Mouse (Mus musculus): ENCODE results near the gene Tub. TPM values are rescaled to one million over a fixed set of nuclear protein-coding genes. Genes with fewer than 3 reads are reported as not detected.

Gene Tub
- 0.94 and 2.3 TPM in 2 replicates for polyA plus RNA-seq (2015; fragmentation: Nextera tagmentation; extraction: Ambion mirVana)

DNA sequence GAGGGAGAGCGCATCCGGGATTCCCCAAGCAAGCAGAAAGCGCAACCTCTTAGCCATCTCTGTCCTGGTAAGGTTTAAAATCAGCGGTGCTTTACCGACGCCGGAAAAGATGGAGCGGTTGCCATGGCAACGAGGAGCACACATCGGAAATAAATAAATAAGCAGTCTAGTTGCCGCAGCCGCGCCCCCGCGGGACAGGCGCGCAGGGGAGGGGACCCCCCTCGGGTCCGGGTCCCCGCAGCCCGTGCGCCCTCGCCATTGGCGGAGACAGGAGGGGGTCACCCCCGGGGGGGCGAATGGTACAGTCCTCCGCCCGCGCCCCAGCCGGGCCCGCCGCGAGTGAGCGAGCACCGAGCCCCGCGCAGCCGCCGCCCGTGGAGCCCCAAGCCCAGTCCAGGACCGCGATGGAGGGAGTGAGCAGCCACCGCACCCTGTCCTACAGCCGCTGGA is at the start of gene Tub:
Gene Tub (plus strand): TSS at position 27 of the 450 bp plus-strand sequence.
- ATAC-seq (replicated peaks; ENCODE audit: insufficient number of reproducible peaks, insufficient read depth, low FRiP score, low read depth): 0 out of 2 replicates have a peak, but pooled peaks have one; percentile 34
- H3K9me3 ChIP-seq (replicated peaks): no peaks in the 10 kb centered on the region
- 2% methylated on average over 44 of the region's 44 CpGs for WGBS

DNA sequence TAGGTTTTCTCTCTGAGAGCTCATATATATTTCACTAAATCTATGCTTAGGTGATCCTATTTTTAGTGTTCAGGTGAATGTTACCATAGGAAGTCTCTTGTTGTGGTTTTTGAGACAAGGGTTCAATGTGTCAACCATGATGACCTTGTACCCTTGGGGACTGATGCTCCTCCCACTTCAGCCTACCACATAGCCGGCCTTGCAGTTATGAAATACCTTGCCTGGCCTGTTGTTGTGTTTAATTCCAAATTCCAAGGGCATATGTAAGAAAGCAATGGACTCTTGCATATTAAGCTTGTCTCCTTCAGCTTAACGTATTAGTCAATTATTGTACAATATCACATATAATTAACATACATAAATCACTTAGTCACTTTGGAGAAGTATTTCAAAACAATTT is 46.2 kb upstream of the Tub start:
- 68% methylated on average over 2 of the region's 2 CpGs for WGBS
- no peaks in the 10 kb centered on the region for H3K36me3 ChIP-seq
- H3K9ac ChIP-seq: no peak overlapping the region

More for the DNA sequence above, at the start of gene Tub:
- peak within 1 kb of the TSS; percentile 46 for H3K4me3 ChIP-seq
- H3K36me3 ChIP-seq: no peaks in the 10 kb centered on the region
- H3K4me1 ChIP-seq (replicated peaks): peaks cover 12% of the 10 kb centered on the region
- peak within 1 kb of the TSS; percentile 77 for H3K4me2 ChIP-seq
- H3K27ac ChIP-seq: no peak within 1 kb of the TSS
- H3K9ac ChIP-seq: no peak within 1 kb of the TSS
- peaks cover 50% of the 10 kb centered on the region for H3K27me3 ChIP-seq

GRCm38 (mm10) chr7:108927043-108927442 is 23.1 kb upstream of the Tub start:
- Histone ChIP-seq H3K4me3 (no peak overlapping the region), H3K4me1 (replicated peaks) (no peaks in the 10 kb centered on the region), H3K27me3 (no peaks in the 10 kb centered on the region), H3K9ac (no peak overlapping the region), H3K9me3 (replicated peaks) (no peaks in the 10 kb centered on the region), H3K27ac (no peak overlapping the region), H3K36me3 (peaks cover 8% of the 10 kb centered on the region; the same call in 1 of the 2 replicates), H3K4me2 (no peak overlapping the region)
- WGBS: 67% methylated on average over 4 of the region's 4 CpGs
- ATAC-seq (replicated peaks; ENCODE audit: insufficient number of reproducible peaks, insufficient read depth, low FRiP score, low read depth): no peak

More for the DNA sequence above, 46.2 kb upstream of the Tub start:
- no peak for ATAC-seq (replicated peaks; ENCODE audit: insufficient number of reproducible peaks, insufficient read depth, low FRiP score, low read depth)
- Histone ChIP-seq H3K9me3 (replicated peaks) (no peaks in the 10 kb centered on the region), H3K27me3 (no peaks in the 10 kb centered on the region), H3K4me1 (replicated peaks) (no peaks in the 10 kb centered on the region), H3K4me3 (no peak overlapping the region), H3K4me2 (no peak overlapping the region), H3K27ac (no peak overlapping the region)

DNA sequence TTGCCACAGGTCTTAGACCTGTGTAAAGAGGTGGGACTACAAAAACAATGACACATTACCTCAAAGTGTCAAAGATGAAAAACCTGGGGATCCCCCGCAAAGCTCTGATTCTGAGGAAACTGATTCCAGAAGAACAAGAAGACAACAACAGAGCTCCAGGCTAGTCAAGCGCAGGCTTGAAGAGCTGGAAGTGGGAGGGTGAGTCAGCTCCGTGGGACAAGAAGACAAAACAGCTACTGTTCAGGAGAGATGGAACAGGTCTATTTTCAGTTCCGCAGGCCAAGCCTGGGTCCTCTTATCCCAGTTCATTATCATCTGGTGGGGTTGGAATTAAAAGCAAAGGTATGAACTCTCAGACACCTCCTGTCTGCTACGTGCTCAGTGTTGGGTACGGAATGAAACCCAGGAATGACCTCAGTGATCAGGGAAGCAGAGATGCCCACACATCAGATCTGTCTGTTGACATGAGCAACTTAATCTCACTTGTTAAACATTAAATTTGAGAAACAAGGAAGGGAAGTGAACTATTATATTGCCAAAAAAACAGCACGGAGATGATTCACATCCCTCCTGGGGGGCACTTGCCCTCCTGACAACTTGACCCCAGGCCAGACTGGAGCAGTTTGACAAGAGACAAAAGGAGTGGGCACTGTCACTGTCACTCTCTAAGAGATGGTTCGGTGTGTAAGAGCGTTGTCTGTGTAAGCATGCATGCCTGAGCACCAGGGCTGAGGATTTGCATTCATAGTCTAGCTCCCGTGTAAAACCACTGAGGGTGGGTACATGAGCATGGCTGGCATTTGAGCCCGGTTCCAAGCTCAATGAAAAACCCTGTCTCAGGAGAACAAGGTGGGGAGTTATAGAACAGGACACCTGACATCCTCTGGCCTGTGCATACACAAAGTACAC is 21.6 kb upstream of the Tub start:
- H3K27me3 ChIP-seq: no peaks in the 10 kb centered on the region
- no peak for ATAC-seq (replicated peaks; ENCODE audit: insufficient number of reproducible peaks, insufficient read depth, low FRiP score, low read depth)
- H3K9me3 ChIP-seq (replicated peaks): no peaks in the 10 kb centered on the region
- peak overlapping the region; percentile 46 for H3K4me3 ChIP-seq
- H3K36me3 ChIP-seq: peaks cover 8% of the 10 kb centered on the region; the same call in 1 of the 2 replicates
- 58% methylated on average over 11 of the region's 11 CpGs for WGBS
- H3K27ac ChIP-seq: peak overlapping the region; percentile 45
- no peak overlapping the region for H3K9ac ChIP-seq
- H3K4me1 ChIP-seq (replicated peaks): no peaks in the 10 kb centered on the region
- peak overlapping the region; percentile 57 for H3K4me2 ChIP-seq

GRCm38 (mm10) chr7:108929726-108930393 is 20.3 kb upstream of the Tub start, which contains the start of gene Nlrp10:
Gene Nlrp10 (minus strand): TSS chr7:108930178.
- peaks cover 6% of the 10 kb centered on the region; the same call in 1 of the 2 replicates for H3K36me3 ChIP-seq
- H3K4me3 ChIP-seq: peak within 1 kb of the TSS; percentile 46
- H3K27me3 ChIP-seq: no peaks in the 10 kb centered on the region
- H3K4me2 ChIP-seq: peak within 1 kb of the TSS; percentile 57
- no peaks in the 10 kb centered on the region; the same call in 1 of the 2 replicates for H3K4me1 ChIP-seq (replicated peaks)
- peak within 1 kb of the TSS; percentile 36; the same call in 1 of the 2 replicates for H3K9ac ChIP-seq
- H3K27ac ChIP-seq: peak within 1 kb of the TSS; percentile 79
- WGBS: 54% methylated on average over 6 of the region's 6 CpGs
- no peaks in the 10 kb centered on the region for H3K9me3 ChIP-seq (replicated peaks)
- no peak for ATAC-seq (replicated peaks; ENCODE audit: insufficient number of reproducible peaks, insufficient read depth, low FRiP score, low read depth)

DNA sequence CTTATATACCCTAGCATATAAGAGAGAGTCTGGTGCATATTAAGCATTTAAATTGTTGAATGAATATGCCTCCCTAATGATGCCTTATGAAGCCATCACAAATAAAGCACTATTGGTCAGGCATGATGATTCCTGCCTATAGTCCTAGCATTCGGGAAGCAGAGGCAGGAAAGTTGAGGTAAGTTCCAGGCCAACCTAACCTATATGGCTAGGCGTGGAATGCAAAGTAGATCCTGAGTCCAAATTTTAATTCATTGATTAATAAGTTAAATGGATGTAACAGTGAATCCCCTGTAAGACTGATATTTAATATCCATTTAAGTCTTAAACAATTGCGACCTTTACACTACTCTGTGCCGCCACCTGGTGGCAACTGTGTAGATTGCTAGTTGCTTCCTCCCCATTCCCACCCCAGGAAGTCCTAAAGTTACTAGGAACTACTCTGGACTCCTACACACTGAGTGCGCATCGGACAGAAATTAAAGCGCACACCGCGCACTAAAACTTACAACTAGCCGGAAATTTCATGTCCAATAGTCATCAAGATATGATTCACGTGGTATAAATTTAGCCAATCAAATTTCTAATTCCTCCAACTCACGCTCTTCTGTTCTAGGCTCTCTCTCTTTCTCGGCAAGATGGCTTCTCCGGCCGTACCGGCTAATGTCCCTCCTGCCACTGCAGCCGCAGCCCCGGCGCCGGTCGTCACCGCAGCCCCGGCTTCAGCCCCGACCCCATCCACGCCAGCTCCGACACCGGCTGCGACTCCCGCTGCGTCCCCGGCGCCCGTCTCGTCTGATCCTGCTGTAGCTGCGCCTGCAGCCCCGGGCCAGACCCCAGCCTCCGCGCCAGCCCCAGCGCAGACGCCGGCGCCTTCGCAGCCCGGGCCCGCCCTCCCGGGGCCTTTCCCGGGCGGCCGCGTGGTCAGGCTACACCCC is 16.1 kb upstream of the Tub start, which contains the start of gene Eif3f:
Gene Eif3f (plus strand): TSS at position 624 of the 938 bp plus-strand sequence.
- WGBS: 1% methylated on average over 50 of the region's 50 CpGs
- no peaks in the 10 kb centered on the region for H3K27me3 ChIP-seq
- peak; percentile 95 for ATAC-seq (replicated peaks; ENCODE audit: insufficient number of reproducible peaks, insufficient read depth, low FRiP score, low read depth)
- H3K36me3 ChIP-seq: peaks cover 15% of the 10 kb centered on the region
- H3K4me1 ChIP-seq (replicated peaks): peaks cover 10% of the 10 kb centered on the region
- H3K9ac ChIP-seq: peak within 1 kb of the TSS; percentile 93
- H3K4me3 ChIP-seq: peak within 1 kb of the TSS; percentile 87
- H3K4me2 ChIP-seq: peak within 1 kb of the TSS; percentile 73
- no peaks in the 10 kb centered on the region for H3K9me3 ChIP-seq (replicated peaks)
- H3K27ac ChIP-seq: peak within 1 kb of the TSS; percentile 78

DNA sequence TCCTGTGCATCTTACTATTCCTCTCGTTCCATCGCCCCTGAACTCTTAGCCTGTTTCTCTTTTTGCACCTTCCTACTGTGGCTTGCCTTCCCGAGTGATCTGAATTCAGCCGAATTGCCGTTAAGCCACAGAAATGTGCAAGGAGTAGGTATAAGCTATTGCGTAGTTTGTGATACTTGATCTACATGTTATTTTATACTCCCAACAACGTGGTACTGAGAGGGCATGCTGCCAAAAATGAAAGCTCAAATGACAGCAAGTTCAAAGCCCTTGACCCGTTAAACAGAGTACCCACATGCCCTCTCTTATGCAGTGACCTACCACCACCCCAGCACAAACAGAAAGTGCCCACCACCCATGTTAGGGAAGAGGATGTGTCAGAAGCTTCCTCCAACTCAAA is 15.3 kb upstream of the Tub start:
- Histone ChIP-seq H3K4me1 (replicated peaks) (peaks cover 10% of the 10 kb centered on the region), H3K36me3 (peaks cover 22% of the 10 kb centered on the region), H3K9ac (peak overlapping the region; percentile 93), H3K27ac (peak overlapping the region; percentile 78), H3K27me3 (no peaks in the 10 kb centered on the region), H3K4me2 (peak overlapping the region; percentile 73), H3K9me3 (replicated peaks) (no peaks in the 10 kb centered on the region), H3K4me3 (peak overlapping the region; percentile 87)
- no peak for ATAC-seq (replicated peaks; ENCODE audit: insufficient number of reproducible peaks, insufficient read depth, low FRiP score, low read depth)
- 5% methylated on average over 8 of the region's 8 CpGs for WGBS

- WGBS: 80% methylated on average over 7 of the region's 7 CpGs
- Histone ChIP-seq H3K27ac (no peak overlapping the region), H3K9ac (no peak overlapping the region), H3K4me3 (peak overlapping the region; percentile 87), H3K27me3 (no peaks in the 10 kb centered on the region), H3K4me1 (replicated peaks) (peaks cover 10% of the 10 kb centered on the region), H3K9me3 (replicated peaks) (no peaks in the 10 kb centered on the region), H3K36me3 (peaks cover 28% of the 10 kb centered on the region), H3K4me2 (peak overlapping the region; percentile 73)
- ATAC-seq (replicated peaks; ENCODE audit: insufficient number of reproducible peaks, insufficient read depth, low FRiP score, low read depth): no peak
These were observed 14.7 kb upstream of the Tub start for GRCm38 (mm10) chr7:108935411-108935810.

DNA sequence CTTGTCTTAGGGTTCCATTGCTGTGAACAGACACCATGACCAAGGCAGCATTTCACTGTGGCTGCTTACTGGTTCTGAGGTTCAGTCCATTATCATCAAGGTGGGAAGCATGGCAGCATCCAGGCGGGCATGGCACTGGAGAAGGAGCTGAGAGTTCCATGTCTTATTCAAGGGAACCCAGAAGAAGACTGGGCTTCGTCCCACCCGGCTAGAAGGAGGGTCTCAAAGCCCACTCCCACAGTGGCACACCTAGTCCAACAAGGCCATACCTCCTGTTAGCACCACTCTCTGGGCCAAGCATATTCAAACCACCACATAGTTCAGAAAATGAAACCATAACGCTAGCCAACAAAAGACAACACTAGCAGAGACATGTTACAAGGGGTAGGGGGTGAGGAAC is 13.5 kb upstream of the Tub start:
- peaks cover 10% of the 10 kb centered on the region for H3K4me1 ChIP-seq (replicated peaks)
- H3K9ac ChIP-seq: no peak overlapping the region
- H3K4me3 ChIP-seq: no peak overlapping the region
- H3K27ac ChIP-seq: no peak overlapping the region
- H3K27me3 ChIP-seq: no peaks in the 10 kb centered on the region
- 93% methylated on average over 4 of the region's 4 CpGs for WGBS
- H3K36me3 ChIP-seq: peaks cover 40% of the 10 kb centered on the region
- no peak overlapping the region for H3K4me2 ChIP-seq
- no peaks in the 10 kb centered on the region for H3K9me3 ChIP-seq (replicated peaks)
- ATAC-seq (replicated peaks; ENCODE audit: insufficient number of reproducible peaks, insufficient read depth, low FRiP score, low read depth): no peak

GRCm38 (mm10) chr7:108941466-108941865 is 8.7 kb upstream of the Tub start:
- 92% methylated on average over 9 of the region's 9 CpGs for WGBS
- no peak for ATAC-seq (replicated peaks; ENCODE audit: insufficient number of reproducible peaks, insufficient read depth, low FRiP score, low read depth)
- Histone ChIP-seq H3K4me1 (replicated peaks) (no peaks in the 10 kb centered on the region), H3K36me3 (peaks cover 69% of the 10 kb centered on the region), H3K4me2 (no peak overlapping the region), H3K9ac (no peak overlapping the region), H3K27ac (no peak overlapping the region), H3K9me3 (replicated peaks) (no peaks in the 10 kb centered on the region), H3K4me3 (no peak overlapping the region), H3K27me3 (no peaks in the 10 kb centered on the region)
